Mouse (Mus musculus) bone marrow, adult 2 months (tissue): ENCODE data around the gene Best1. TPM values are rescaled to one million over a fixed set of nuclear protein-coding genes. Genes with fewer than 3 reads are reported as not detected.
"Not testable (repeated sequence)": the region's sequence is repeated elsewhere in the genome, so short reads cannot be mapped to it uniquely, and the experiment has no call there.

Experiments
- H3K27ac ChIP-seq: fragments of 200-500 bp; 2 replicates; pipeline ENCODE4 v1.5.1; 2012; ENCODE audit warnings: low read depth, mild to moderate bottlenecking, control low read depth, inconsistent platforms, low read length; ENCODE audit not compliant: control insufficient read depth, poor library complexity, insufficient read depth
- H3K4me1 ChIP-seq: fragments of 200-500 bp; 2 replicates; pipeline ENCODE4 v1.6.1; 2011; ENCODE audit warnings: low read length; ENCODE audit not compliant: control insufficient read depth, insufficient read depth
- H3K4me3 ChIP-seq: fragments of 200-500 bp; replicated peaks from 2 replicates; pipeline ENCODE3; 2011; ENCODE audit warnings: mild to moderate bottlenecking, low read depth, low read length, control low read depth; ENCODE audit not compliant: control insufficient read depth
- CTCF ChIP-seq: fragments of 200-500 bp; IDR thresholded peaks from 2 replicates; pipeline ENCODE4 v1.5.1; 2011; ENCODE audit warnings: low read length, control low read depth; ENCODE audit not compliant: control insufficient read depth, insufficient read depth
- POLR2A ChIP-seq: fragments of 200-500 bp; IDR thresholded peaks from 2 replicates; pipeline ENCODE4 v1.6.1; 2011; ENCODE audit warnings: low read depth, mild to moderate bottlenecking, control low read depth, low read length, borderline replicate concordance; ENCODE audit not compliant: control insufficient read depth
- WGBS: fragments of 180-500 bp; shearing (Covaris S2); methylation state at CpG from one replicate; pipeline ENCODE4 v1.1.7; 2018; 5-methylcytosine and 5-hydroxymethylcytosine counted together
- polyA plus RNA-seq: library from polyadenylated mRNA; stranded (reverse); fragments of >200 nt; gene quantifications from 2 replicates; pipeline ENCODE4 v1.2.4, GENCODE M21; 2011; ENCODE audit warnings: low replicate concordance; ENCODE audit not compliant: missing spikeins, insufficient read depth, insufficient read length

Gene Best1
- polyA plus RNA-seq, 1 experiment, result not detected

DNA sequence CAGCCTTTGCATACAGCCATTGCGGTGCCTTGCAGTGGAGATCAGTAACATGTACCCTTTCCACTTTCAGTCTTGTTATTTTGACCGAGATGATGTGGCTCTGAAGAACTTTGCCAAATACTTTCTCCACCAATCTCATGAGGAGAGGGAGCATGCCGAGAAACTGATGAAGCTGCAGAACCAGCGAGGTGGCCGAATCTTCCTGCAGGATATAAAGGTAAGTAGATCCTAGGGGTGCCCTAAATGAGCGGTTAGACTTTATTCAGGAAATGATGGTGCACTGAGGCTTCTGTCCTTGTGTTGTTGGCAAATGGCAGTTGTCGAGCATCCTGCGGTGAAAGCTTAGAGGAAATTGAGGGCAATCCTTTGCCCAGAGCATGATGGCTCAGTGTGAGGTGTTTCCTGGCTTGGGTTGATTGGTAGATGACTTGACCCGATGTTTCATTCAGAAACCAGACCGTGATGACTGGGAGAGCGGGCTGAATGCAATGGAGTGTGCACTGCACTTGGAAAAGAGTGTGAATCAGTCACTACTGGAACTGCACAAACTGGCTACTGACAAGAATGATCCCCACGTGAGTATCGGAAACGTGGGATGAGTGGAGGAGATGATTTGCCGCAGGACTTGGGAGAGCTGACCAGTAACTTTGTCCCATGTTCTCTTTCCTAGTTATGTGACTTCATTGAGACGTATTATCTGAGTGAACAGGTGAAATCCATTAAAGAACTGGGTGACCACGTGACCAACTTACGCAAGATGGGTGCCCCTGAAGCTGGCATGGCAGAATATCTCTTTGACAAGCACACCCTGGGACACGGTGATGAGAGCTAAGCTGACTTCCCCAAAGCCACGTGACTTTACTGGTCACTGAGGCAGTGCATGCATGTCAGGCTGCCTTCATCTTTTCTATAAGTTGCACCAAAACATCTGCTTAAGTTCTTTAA, 17.1 kb downstream of the Best1 start:
- H3K4me1 ChIP-seq, result peaks cover 7% of the 10 kb centered on the region; the same call in 1 of the 2 replicates
- WGBS, result 23% methylated on average over 20 of the region's 20 CpGs
- TF ChIP-seq POLR2A (no peak), CTCF (no peak)
- peak overlapping the region; percentile 16 for H3K27ac ChIP-seq
- peak overlapping the region; percentile 81 for H3K4me3 ChIP-seq

DNA sequence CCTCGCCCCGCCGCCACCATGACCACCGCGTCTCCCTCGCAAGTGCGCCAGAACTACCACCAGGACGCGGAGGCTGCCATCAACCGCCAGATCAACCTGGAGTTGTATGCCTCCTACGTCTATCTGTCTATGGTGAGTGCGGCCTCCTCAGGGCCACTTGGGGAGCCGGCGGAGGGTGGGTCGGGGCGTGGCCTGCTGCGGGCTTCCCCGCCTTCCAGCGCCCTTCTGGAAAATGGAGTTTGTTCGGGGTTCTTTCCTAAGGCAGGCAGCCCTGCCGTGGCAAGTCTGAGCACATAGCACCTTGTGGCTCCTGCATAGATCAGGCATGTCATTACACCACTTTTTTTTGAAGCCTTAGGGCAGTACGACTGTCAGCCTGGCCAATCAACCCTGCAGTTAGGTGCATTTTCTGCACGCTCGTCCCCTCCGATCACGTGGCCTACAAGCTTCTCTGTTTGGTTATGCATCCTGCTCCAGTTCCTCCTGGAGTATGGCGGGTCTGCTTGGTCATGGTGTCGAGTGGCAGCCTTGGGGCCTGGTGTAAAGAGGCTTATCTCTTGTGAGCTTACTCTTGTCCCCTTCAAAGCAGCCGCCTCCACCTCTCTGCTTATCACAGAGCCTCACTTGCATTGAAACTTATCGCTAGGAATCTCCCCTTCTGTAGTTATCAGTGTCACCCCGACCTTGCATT, 18.4 kb downstream of the Best1 start:
- H3K27ac ChIP-seq, result peak overlapping the region; percentile 97
- TF ChIP-seq CTCF (no peak), POLR2A (no peak)
- H3K4me3 ChIP-seq, result peak overlapping the region; percentile 81
- H3K4me1 ChIP-seq, result peaks cover 13% of the 10 kb centered on the region
- WGBS, result under 1% methylated on average over 31 of the region's 31 CpGs

DNA sequence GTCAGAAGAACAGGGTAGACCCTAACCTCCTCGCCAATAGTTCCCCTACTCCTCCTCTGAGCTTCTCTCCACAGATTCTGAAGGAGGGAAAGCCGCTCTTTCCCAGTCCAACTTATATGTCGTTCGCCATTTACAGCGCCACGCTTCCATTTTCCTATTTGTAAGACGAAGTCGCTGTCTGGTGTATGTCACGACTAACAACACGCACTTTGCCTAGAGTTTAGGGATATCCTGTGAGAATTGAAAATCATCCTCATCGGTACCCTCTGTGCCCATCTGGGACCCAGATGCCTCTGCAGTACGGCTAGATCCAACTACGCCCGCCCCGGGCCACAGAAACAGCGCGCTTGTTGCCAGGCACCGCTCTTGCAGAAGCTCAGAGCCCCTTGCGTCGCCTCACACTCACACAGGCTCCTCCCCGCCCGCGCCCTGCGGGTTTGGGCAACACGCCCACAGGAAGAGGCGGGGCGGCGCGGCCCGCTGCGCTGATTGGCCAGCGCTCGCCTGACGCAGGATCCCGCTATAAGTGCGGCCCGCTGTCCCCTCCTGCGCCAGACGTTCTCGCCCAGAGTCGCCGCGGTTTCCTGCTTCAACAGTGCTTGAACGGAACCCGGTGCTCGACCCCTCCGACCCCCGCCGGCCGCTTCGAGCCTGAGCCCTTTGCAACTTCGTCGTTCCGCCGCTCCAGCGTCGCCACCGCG, 19.1 kb downstream of the Best1 start:
- Histone ChIP-seq H3K4me3 (peak overlapping the region; percentile 81), H3K4me1 (peaks cover 14% of the 10 kb centered on the region), H3K27ac (peak overlapping the region; percentile 97)
- peak; percentile 1; the same call in 1 of the 2 replicates for TF ChIP-seq CTCF
- TF ChIP-seq POLR2A, result peak; percentile 100
- WGBS, result under 1% methylated on average over 59 of the region's 59 CpGs

DNA sequence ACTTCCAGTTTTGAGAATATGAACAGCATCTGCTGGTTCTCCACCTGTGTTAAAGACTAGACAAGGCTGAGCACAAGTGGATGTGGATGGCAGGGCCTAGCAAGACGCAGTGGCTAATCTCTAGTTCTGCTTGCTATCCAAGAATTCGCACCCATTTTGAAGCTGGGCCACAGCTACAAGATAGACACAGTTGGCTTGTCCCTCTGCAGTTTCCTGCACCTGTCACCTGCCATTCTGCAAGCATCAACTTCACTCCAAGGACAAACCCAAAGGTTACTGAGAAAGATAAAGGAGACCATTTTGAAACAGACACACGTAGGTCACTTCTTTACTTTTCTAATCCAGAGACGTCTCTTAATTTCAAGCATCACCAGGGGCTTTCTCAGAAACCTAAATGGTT, 19.8 kb downstream of the Best1 start:
- Histone ChIP-seq H3K4me3 (peak overlapping the region; percentile 12), H3K27ac (peak overlapping the region; percentile 97; the same call in 1 of the 2 replicates), H3K4me1 (peaks cover 14% of the 10 kb centered on the region)
- TF ChIP-seq CTCF (no peak), POLR2A (no peak)
- 75% methylated on average over 4 of the region's 4 CpGs for whole genome bisulfite sequencing

DNA sequence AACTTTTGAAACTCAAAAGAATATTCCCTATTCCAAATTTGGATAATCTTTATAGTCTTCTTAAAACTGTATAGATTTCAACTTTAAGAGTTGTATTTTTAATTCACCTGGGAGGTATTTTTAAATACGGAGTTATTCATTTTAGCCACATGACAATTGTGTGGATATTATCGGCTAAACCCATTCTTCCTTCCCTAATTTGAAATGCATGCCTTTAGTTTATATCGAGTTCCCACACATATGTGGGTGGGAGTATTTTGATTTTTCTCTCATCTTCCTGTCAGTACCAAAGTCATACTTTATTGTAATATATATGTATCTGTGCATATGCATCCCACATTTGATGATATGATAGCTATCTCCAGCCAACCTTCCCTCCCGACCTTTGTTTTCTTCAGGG, 21.2 kb downstream of the Best1 start, which contains the start of gene Fth1:
TSS of gene Fth1 (plus strand) at position 341 of the 400 bp plus-strand sequence.
- TF ChIP-seq CTCF (no peak), POLR2A (no peak)
- Histone ChIP-seq H3K4me1 (peaks cover 14% of the 10 kb centered on the region), H3K4me3 (no peak within 1 kb of the TSS), H3K27ac (no peak within 1 kb of the TSS)
- WGBS, result 31% methylated on average over 4 of the region's 4 CpGs

DNA sequence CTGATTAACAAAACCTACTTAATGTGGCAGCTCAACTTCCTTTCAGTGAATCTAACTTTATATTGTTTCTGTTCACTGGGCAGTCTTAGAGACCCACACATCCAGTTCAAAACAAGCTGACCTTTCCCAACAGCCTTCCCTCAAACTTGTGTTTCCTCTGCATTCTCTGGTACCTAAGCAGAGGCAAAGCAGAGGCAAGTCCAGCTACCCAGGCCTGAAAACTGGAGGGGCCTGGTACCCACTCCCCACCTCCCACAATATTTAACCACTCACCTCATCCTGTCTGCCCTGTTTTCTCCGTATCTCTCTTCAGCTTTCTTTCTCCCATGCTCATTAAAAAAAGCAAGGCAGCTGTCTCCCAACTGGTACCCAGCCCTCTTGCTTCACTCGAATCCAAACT, 22.3 kb downstream of the Best1 start:
- no peak for TF ChIP-seq CTCF
- TF ChIP-seq POLR2A, result no peak
- peaks cover 14% of the 10 kb centered on the region for H3K4me1 ChIP-seq
- 71% methylated on average over 2 of the region's 2 CpGs for WGBS
- H3K4me3 ChIP-seq, result no peak overlapping the region
- peak overlapping the region; percentile 40; the same call in 1 of the 2 replicates for H3K27ac ChIP-seq

DNA sequence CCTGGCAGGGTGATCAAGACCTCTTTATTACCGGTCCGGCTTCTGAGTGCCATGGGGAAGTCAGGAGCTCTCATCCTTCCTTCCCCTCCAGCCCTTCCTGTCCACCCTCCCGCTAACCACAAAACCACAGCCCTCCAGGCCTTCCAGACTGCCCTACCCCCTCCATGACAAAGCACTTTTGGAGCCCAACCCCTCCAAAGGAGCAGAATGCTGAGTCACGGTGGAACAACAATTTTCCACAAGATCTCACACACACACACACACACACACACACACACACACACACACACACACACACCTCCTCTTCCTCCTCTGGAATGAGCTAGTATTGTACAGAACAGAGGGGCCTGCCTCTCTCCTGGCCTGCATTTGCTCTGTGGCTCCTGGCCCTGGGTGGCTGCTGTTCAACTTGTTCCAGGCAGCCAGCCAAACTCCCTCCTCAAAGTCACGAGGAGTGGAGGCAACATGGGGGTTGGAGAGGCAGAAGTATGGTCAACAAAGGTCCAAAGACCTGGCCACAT, 22.9 kb downstream of the Best1 start:
- Histone ChIP-seq H3K27ac (peak overlapping the region; percentile 56), H3K4me1 (peaks cover 15% of the 10 kb centered on the region), H3K4me3 (no peak overlapping the region)
- 3% methylated on average over 5 of the region's 5 CpGs for WGBS
- TF ChIP-seq POLR2A, result no peak
- TF ChIP-seq CTCF, result no peak

DNA sequence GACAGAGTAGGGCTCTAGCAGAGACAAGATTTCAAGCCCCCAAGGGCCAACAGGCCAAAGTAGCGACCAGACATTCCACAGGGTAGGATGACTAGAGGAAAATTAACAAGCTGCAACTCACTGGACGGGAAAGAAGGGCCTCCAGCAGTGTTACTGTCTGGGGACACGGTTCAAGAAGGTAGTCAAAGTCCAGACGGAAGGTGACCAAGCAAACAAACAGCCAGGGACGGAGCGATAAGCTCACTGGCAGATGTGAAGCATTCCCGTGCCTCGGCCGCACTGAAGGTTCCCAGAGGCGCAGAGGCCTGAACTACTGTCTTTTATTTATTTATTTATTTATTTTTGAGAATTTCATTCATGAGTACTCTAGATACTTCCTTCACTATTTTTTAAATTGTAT, 24.3 kb downstream of the Best1 start:
- WGBS, result 91% methylated on average over 10 of the region's 10 CpGs
- Histone ChIP-seq H3K4me1 (peaks cover 15% of the 10 kb centered on the region), H3K4me3 (no peak overlapping the region), H3K27ac (no peak overlapping the region)
- no peak for TF ChIP-seq POLR2A
- TF ChIP-seq CTCF, result no peak

DNA sequence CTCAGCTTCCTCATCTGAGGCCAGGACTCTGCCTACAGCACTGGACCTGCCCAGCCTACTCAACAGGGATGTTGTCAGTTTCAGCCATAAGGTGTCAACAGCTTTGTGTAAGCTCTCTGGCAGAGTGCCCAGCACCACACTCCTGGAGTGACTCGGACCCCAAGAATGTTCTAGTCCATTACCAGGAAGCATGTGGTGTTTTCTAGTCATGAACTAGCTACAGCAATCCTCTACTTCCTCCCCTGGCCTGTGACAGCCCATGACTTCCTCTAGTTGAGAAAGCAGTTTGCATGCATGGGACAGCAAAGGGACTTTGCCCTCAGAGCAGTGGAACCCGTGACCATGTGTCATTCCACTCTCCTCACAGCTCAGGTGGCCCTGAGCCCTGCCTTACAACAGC, 26.6 kb downstream of the Best1 start:
- WGBS, result 5% methylated on average over 2 of the region's 2 CpGs
- H3K4me1 ChIP-seq, result peaks cover 13% of the 10 kb centered on the region

More for the DNA sequence above, 26.6 kb downstream of the Best1 start:
- peak overlapping the region; percentile 86 for H3K27ac ChIP-seq
- not testable (repeated sequence) for H3K4me3 ChIP-seq
